Mouse (Mus musculus) liver, postnatal 0 days (tissue): ENCODE measurements around the gene Zfp451. TPM values are rescaled to one million over a fixed set of nuclear protein-coding genes. Genes with fewer than 3 reads are reported as not detected.

ENCODE experiments used
- ATAC-seq: fragments of 200-750 bp; cut with Nextera tagmentation; 2 replicates; pipeline ENCODE4 v1.8.0; 2017; ENCODE audit warnings: mild to moderate bottlenecking, moderate library complexity
- DNase-seq: peaks from one replicate; pipeline ENCODE4 v3.0.0-alpha.2; 2016
- H3K27ac ChIP-seq: fragments of 300-500 bp; sonication (generic); 2 replicates; pipeline ENCODE4 v1.5.1; 2014; ENCODE audit warnings: antibody characterized with exemption, moderate library complexity, mild to moderate bottlenecking, low read depth
- H3K27me3 ChIP-seq: fragments of 300-500 bp; sonication (generic); 2 replicates; pipeline ENCODE4 v1.6.1; 2014; ENCODE audit warnings: low read length, control low read depth, mixed read lengths; ENCODE audit not compliant: insufficient read depth
- H3K36me3 ChIP-seq: fragments of 300-500 bp; sonication (generic); replicated peaks from 2 replicates; pipeline ENCODE4 v1.6.1; 2014; ENCODE audit warnings: mild to moderate bottlenecking, control low read depth, low read length, moderate library complexity, mixed read lengths; ENCODE audit not compliant: insufficient read depth
- H3K4me1 ChIP-seq: fragments of 300-500 bp; sonication (generic); 2 replicates; pipeline ENCODE4 v1.6.1; 2014; ENCODE audit warnings: antibody characterized with exemption, mild to moderate bottlenecking, control low read depth; ENCODE audit not compliant: insufficient read depth
- H3K4me2 ChIP-seq: fragments of 300-500 bp; sonication (generic); 2 replicates; pipeline ENCODE4 v1.6.1; 2014; ENCODE audit warnings: low read depth, mild to moderate bottlenecking, low read length, moderate library complexity, mixed read lengths
- H3K4me3 ChIP-seq: fragments of 300-500 bp; sonication (generic); 2 replicates; pipeline ENCODE4 v1.5.1; 2014; ENCODE audit warnings: low read depth, low read length
- H3K9ac ChIP-seq: fragments of 300-500 bp; sonication (generic); replicated peaks from 2 replicates; pipeline ENCODE4 v1.6.1; 2014; ENCODE audit warnings: mild to moderate bottlenecking, moderate library complexity
- H3K9me3 ChIP-seq: fragments of 300-500 bp; sonication (generic); 2 replicates; pipeline ENCODE4 v1.6.1; 2016; ENCODE audit warnings: mild to moderate bottlenecking, control low read depth, low read length, mixed read lengths
- CTCF ChIP-seq: sonication (generic); IDR thresholded peaks from 2 replicates; pipeline ENCODE4 v1.5.1; 2016; ENCODE audit warnings: antibody characterized with exemption, low read depth
- EP300 ChIP-seq: IDR thresholded peaks from 2 replicates; pipeline ENCODE4 v1.6.1; 2016; ENCODE audit warnings: antibody characterized with exemption, low read depth, mild to moderate bottlenecking
- WGBS: fragments of 180-500 bp; shearing (Covaris S2); extraction: QIAGEN DNeasy Blood & Tissue Kit; methylation state at CpG from one replicate; pipeline ENCODE4 v1.1.7; 2014; ENCODE audit not compliant: insufficient replicate concordance; 5-methylcytosine and 5-hydroxymethylcytosine counted together
- polyA plus RNA-seq: library from polyadenylated mRNA; unstranded; fragments of >200 nt; fragmentation: Nextera tagmentation; extraction: Ambion mirVana; gene quantifications from 2 replicates; pipeline ENCODE4 v1.2.1, GENCODE M21; 2015

Gene Zfp451
- polyA plus RNA-seq, 1 experiment from 2014 or later: 4.4 TPM

DNA sequence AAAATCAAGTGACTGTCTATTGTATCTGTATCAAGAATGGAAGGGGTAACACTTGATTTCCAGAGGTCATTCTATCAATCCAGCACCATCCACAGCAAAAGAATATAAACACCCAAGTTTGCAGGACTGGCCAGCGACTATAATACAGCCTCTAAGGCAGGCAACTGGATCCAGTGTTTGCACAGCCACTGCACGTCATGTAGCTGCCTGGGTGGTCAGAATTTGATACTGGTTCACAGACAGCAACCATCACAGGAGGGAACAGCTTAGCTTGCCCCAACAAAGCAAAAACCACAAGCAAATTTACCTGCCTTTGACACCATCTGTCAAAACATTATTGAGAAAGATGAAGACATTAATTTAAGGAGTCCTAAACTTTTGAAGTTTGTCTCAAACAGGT lies 50.6 kb downstream of the Zfp451 start:
- Histone ChIP-seq H3K9me3 (no peaks in the 10 kb centered on the region), H3K4me3 (no peak overlapping the region), H3K4me1 (no peaks in the 10 kb centered on the region), H3K27ac (no peak overlapping the region), H3K27me3 (no peaks in the 10 kb centered on the region), H3K9ac (no peak overlapping the region), H3K4me2 (no peak overlapping the region), H3K36me3 (peaks cover 6% of the 10 kb centered on the region)
- TF ChIP-seq EP300 (no peak), CTCF (no peak)
- DNase-seq (no peak), ATAC-seq (no peak)
- 69% methylated on average over 2 of the region's 2 CpGs for WGBS

DNA sequence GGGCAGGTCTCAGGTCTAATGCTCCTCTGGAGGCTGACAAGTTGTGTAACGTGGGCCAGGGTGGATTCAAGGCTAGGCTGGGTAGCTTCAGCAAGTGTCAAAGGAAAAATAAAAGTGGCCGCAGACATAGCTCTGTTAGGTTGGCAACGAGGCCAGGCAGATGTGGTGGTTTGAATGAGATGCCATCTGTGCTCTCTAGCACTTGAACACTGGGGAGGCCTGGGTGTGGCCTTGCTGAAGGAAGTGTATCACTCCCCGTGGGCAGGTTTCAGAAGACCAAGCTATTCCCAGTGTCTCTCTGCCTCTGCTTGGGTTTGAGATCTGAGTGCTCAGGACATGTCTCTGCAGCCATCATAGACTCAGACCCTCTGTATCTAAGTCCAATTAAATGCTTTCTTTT lies 55.9 kb downstream of the Zfp451 start:
- Histone ChIP-seq H3K9ac (no peak overlapping the region), H3K27ac (0 out of 2 replicates have a peak overlapping the region, but pooled peaks have one; percentile 49), H3K4me2 (peak overlapping the region; percentile 100), H3K4me1 (peaks cover 32% of the 10 kb centered on the region), H3K9me3 (no peaks in the 10 kb centered on the region), H3K36me3 (0 out of 2 replicates have a peak, but pooled peaks cover 2% of the 10 kb centered on the region), H3K4me3 (peak overlapping the region; percentile 79; the same call in 1 of the 2 replicates), H3K27me3 (no peaks in the 10 kb centered on the region)
- no peak for ATAC-seq
- TF ChIP-seq CTCF: no peak
- TF ChIP-seq EP300: no peak
- 43% methylated on average over 4 of the region's 4 CpGs for WGBS
- DNase-seq: peak; percentile 40

DNA sequence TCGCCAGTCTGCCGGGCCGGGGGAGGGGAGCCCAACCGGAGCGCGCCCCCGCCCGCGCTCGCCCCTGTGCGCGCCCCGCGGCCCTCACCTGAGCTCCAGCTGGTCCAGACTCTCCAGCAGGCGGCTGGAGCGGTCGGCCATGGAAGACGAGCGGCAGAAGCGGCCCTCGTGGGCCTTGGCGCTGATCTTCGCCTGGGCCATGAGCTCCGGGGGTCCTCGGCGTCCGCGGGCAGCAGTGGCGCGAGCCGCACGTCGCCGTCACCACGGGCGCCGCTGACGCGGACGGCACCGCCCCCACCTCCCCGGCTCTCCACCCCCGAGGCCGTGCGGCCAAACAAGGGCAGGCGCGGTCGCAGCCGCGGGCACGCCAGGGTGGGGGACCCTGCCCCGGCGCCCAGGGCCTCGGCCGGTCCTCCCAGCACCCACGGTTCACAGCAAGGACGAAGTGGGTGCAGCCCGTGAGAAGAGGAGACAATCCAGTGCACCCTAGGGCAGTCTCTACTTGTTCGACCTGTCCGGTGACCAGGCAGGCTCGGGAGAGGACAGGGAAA lies 56.8 kb downstream of the Zfp451 start, which contains the start of gene Bag2:
Gene Bag2 (minus strand): TSS at position 305 of the 551 bp plus-strand sequence.
- no peaks in the 10 kb centered on the region for H3K27me3 ChIP-seq
- WGBS: 1% methylated on average over 41 of the region's 61 CpGs
- ATAC-seq: peak; percentile 73
- peak within 1 kb of the TSS; percentile 100 for H3K4me2 ChIP-seq
- H3K4me1 ChIP-seq: peaks cover 32% of the 10 kb centered on the region
- H3K4me3 ChIP-seq: peak within 1 kb of the TSS; percentile 79
- H3K36me3 ChIP-seq: 0 out of 2 replicates have a peak, but pooled peaks cover 2% of the 10 kb centered on the region
- peak within 1 kb of the TSS; percentile 75 for H3K27ac ChIP-seq
- peak; percentile 18; the same call in 1 of the 2 replicates for TF ChIP-seq CTCF
- TF ChIP-seq EP300: no peak
- peak; percentile 81 for DNase-seq
- no peaks in the 10 kb centered on the region for H3K9me3 ChIP-seq
- H3K9ac ChIP-seq: peak within 1 kb of the TSS; percentile 83

DNA sequence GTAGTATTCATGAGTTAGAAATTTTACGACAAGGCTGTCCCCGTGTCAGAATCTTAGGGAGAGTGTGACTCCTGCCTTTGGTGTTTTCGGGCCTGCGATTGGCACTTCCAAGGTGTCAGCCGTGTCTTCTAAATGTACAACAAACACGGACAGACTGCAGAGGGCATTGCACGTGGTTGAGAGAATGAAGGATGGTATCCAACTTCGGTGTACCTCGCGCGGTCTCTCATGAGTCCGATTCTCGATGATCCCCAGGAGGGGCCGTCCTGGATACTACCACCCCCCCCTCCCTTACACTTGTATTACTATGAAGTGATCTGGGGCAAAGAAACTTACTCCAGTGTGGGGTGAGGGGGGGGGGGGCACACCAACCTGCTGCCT lies 57.4 kb downstream of the Zfp451 start:
- Histone ChIP-seq H3K4me3 (peak overlapping the region; percentile 79), H3K36me3 (0 out of 2 replicates have a peak, but pooled peaks cover 2% of the 10 kb centered on the region), H3K27ac (peak overlapping the region; percentile 75), H3K4me1 (peaks cover 32% of the 10 kb centered on the region), H3K9ac (peak overlapping the region; percentile 83), H3K27me3 (no peaks in the 10 kb centered on the region), H3K4me2 (peak overlapping the region; percentile 100), H3K9me3 (no peaks in the 10 kb centered on the region)
- WGBS: 1% methylated on average over 14 of the region's 14 CpGs
- TF ChIP-seq CTCF: no peak
- TF ChIP-seq EP300: no peak
- DNase-seq: no peak
- ATAC-seq: peak; percentile 8

DNA sequence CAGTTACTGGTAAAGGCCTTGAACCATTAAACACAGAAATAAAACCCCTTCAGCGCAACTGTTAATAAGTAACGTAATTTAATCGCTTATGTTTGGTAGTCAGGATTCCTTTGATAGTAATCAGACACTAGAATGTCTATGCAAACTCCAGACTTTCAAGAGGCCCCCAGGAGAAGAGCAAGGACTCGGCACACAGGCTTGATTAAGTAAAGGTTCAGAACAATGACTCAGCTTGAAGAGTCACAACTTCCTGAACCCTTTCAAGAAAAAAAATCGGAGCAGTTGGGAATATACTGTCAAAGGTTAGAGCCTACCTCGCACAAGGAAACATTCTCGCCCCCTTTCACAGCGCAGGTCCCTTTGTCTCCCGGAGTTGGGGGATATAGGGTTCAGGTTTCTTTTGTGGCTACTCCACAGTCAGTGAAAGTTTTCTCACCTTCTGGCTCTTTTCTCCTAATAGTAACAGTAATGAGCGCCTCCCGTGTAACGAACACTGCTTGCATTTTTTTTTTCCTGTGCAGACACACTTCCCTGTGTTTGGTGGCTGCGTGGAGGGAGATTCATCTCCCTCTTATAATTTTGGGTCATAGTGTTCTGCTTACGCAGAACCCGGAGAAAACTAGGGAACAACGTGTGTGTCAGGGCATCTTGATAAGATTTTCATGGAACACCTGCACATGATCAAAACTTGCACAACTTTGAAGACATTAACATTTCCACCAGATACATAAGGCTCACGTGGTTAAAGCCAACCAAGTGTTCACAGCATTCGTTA lies 58.0 kb downstream of the Zfp451 start:
- ATAC-seq (no peak), DNase-seq (no peak)
- Histone ChIP-seq H3K27ac (peak overlapping the region; percentile 75), H3K4me3 (peak overlapping the region; percentile 79), H3K4me1 (peaks cover 32% of the 10 kb centered on the region), H3K9ac (peak overlapping the region; percentile 83), H3K9me3 (no peaks in the 10 kb centered on the region), H3K36me3 (0 out of 2 replicates have a peak, but pooled peaks cover 2% of the 10 kb centered on the region), H3K4me2 (peak overlapping the region; percentile 100), H3K27me3 (no peaks in the 10 kb centered on the region)
- TF ChIP-seq CTCF: no peak
- 0 out of 2 replicates have a peak, but pooled peaks have one; percentile 25 for TF ChIP-seq EP300
- WGBS: 12% methylated on average over 18 of the region's 18 CpGs

DNA sequence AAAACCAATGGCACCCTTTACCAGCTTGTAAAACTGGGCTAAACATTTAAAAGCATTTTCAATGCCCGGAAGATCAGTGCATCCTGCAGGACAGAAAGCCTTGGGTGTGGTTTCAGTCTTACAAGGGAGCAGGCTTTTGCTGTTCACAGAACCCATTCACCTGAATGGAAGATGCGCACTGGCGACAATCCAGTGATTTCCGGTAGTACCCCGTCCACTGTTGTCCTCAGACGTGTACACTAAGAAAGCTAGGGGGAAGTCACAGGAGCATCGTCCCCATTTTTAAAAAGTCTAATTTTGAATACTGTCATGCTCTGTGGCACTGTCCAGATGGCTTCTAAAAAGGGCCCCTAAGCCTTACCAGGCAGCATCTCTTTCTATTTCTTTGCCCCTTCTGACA lies 58.6 kb downstream of the Zfp451 start:
- no peak for ATAC-seq
- Histone ChIP-seq H3K9me3 (no peaks in the 10 kb centered on the region), H3K4me2 (peak overlapping the region; percentile 100), H3K36me3 (0 out of 2 replicates have a peak, but pooled peaks cover 2% of the 10 kb centered on the region), H3K27ac (peak overlapping the region; percentile 75), H3K27me3 (no peaks in the 10 kb centered on the region), H3K4me3 (peak overlapping the region; percentile 79), H3K9ac (peak overlapping the region; percentile 83), H3K4me1 (peaks cover 32% of the 10 kb centered on the region)
- no peak for DNase-seq
- no peak for TF ChIP-seq CTCF
- no peak for TF ChIP-seq EP300
- WGBS: 47% methylated on average over 7 of the region's 7 CpGs
